Mouse (Mus musculus) lung, postnatal 10 days (tissue): ENCODE results near the gene Siae.
A peak's percentile ranks its signal among the peaks of the same experiment; 100 is the strongest.

Source experiments
- DNase-seq: peaks from one replicate; pipeline ENCODE4 v3.0.0; 2021

The Siae gene

DNA sequence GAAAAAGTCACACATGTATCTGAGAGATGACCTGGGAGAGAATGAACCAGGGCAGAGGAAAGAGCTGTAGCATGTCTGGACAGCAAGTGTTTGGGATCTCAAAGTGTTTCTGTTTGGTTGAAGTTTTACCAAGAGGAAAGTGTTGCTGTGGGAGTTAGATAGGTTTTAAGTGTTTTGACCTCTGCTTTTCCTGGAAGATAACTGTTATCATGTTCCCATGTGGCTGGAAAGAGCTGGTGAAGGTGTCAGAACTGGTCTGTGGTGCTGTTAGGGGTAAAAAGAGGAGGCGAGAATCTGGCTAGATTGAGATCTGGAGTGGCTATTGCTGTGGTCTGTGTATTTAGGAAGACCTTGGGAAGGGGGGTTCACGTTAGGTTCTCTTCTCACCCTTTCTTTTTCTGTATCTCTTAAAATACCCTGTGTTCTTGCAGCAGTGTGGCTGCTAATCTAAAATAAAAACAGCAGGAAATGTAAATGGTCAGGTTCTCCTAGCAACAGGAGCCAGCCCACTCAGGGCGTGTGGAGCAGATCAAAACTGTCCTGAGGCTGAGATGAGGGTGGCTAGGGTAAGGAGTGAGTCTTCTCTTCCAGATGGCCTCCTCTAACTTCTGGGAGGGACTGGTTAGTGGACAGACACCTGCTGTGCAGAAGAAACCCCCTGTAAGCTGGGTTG, 16.8 kb downstream of the Siae start:
- DNase-seq: no peak

DNA sequence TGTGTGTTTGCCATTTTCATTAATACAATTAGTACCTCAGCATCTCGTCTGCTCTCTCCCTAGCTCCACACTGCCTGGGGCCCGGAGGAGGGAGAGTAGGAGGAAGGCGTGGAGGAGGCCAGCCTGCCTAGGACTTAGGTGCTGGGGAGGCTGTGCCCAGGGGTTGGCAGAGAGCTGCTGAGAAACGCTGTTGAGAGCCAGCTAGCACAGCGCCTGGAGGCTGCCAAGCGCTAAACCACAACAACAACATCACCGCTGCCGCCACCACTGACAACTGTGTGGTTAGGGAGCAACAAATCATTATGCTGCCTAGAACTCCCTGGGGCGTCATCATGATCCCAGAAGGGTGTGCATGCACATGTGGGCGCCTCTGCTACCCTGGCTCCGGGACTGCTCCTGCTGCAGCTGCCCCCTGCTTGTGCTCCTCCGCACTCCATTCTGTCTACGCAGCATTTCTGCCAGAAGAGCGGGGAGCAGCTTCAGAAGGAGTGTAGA, 21.0 kb downstream of the Siae start:
- DNase-seq: no peak

DNA sequence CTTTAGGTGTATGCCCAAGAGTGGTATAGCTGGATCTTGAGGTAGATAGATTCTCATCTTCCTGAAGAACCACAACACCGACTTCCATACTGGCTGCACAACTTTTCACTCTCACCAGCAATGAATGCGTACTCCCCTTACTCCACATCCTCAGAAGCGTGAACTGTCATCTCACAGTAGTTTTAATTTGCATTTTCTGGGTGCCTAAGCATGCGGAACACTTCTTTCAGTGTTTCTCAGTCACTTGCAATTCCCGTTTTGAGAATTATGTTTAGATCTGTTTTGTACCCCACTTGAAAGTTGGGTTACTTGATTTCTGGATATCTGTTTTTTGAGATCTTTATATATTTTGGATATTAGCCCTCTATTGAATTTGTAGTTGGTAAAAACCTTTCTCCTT, 28.1 kb downstream of the Siae start:
- no peak for DNase-seq

DNA sequence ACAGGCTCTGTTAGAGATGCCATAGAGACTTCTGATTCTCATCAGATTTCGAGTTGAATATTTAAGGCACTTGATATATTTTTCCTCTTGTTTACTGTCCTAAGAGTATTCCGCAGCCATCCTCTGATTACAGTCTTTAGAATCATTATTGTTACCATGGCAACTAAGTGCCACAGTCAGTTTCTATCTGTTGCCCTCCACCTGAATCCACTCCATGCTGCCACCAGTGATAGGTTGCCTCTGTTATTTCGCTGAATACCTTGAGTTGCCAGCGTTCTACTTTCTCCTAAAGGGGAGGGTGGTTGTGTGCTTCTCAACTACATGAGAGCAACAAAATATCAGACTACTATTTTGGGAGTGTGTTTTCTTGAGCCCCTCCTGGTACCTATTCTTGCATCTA, 31.2 kb downstream of the Siae start:
- DNase-seq: no peak

DNA sequence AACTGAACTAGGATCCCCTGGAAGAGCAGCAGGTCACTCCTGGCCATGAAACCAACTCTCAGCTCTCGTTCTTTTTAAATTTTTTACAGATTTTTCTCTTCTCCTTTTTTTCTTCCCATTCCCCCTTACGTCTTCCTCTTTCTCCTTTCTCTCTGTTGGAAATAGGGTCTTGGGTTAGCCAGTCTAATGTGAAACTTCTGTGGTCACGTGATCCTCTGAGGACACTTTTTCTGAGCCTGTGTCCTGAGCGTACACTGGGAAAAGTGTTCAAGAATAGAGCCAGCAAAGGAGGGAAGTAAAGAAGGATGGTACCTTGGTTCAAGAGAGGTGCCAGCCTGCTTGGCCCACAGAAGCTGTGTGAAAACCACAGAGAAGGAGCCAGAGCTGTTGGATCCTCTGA, 34.9 kb downstream of the Siae start:
- no peak for DNase-seq

DNA sequence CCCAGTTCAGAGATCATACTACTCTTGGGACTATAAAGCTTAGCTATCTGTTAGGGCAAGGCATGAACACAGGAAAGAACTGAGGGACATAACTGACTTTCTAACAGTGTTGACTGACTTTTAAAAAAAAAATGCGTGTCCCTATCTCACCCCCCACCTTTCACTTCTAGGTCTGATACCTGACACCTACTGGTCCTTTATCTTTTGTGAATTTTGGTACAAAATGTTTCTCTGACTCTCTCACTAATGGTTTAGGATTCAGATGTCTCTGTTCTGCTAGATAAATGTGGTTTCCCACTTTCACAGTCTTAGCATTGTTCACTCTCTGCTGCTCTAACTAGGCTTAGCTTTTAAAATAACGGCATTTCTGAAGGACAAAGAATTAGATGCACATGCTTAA, 36.5 kb downstream of the Siae start:
- no peak for DNase-seq

DNA sequence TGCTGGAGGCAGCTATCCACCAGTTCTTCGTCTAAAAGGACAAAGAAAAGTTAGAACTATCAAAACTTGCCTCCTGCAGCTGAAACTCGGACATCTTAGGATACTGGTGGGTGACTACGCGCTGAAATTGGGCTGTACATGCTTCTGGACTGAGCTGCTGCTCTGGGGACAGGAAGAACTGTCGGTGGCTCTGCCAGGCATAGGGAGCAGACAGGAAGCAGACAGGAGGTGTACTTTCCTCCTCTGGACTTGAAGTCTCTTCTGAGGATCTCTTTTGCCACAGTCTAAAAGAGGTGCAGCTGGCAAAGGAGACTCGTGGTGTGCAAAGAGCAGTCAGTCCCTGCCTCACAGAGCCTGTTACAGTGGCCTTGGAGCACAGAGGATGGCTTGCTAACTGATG, 37.1 kb downstream of the Siae start:
- no peak for DNase-seq

DNA sequence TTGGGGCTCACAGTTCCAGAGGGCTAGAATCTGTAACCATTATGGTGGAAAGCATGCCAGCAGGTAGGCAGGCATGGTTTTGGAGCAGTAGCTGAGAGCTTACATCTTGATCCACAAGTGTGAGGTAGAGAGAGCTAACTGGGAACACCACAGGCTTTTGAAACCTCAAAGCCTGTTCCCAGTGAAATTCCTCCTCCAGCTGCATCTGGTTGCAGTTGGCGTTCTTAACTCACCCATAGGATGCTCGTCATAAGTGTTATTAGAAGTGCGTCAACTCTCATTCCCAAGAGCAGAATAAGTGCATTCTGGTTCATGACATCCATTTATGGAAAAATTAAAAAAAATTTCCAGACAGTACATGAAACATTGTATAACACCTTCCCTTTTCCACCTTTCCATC, 38.2 kb downstream of the Siae start:
- no peak for DNase-seq

DNA sequence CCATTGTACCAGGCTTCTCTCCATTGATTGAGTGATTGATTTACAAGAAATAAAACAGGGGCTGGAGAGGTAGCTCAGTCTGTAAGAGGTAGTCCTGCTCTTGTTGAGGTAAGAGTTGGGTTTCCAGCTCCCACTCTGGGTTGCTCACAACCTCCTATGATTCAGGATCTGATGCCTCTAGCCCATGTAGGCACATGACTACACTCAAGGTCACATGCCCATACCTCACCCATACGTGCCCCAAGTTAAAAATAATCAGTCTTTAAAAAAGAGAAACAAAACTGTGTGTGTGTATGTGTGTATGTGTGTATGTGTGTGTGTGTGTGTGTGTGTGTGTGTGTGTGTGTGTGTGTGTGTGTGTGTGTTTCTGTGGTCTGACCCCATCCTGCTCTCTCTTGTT, 40.1 kb downstream of the Siae start:
- DNase-seq: no peak

DNA sequence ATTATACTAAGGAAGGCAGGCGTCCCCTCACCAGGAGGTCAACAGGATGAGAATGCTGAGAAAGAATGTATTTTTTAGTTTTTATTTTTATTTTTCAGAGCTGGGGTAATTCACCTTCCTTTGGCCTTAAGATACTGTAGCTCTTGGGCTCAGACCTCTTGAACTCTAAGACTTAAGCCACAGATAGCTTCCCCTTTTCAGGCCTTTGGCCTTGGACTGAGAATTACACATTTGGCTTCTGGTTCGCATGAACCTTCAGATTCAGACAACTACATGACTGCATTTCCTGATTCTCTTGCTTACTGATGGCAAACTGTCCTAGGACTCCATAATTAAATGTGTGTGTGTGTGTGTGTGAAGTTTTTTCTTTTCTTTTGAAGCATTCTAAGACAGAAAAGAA, 43.1 kb downstream of the Siae start:
- DNase-seq: no peak

DNA sequence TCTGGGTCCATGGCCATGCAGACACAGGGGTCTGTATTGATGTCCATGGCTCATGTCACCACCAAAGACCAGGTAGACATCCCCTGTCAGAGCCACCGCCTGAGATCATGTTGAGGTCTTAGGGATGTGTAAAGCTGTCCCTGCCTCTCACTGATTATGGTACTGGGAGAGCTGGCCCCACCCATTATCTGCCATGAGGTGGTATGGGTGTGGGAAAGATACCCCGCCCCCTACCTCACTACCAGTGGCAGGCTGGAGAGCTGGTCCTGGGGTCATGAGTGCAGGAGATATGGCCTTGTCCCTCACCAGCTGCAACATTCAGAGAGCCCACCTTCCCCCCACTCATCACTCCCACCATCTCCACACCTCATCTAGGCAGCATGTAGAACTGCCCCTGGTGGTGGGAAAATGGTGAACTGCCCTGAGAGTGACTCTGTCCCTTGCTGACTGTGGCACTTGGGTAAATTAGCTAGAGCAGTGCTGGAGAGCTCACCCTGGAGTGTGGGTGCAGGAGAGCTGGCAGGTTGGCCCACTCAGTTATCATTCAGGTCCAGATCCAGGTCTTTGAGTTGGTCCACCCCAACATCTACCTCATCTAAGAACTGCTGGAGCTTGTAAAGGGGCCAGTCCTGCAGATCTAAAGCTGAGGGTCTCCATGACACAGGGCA, 45.2 kb downstream of the Siae start:
- DNase-seq: no peak

DNA sequence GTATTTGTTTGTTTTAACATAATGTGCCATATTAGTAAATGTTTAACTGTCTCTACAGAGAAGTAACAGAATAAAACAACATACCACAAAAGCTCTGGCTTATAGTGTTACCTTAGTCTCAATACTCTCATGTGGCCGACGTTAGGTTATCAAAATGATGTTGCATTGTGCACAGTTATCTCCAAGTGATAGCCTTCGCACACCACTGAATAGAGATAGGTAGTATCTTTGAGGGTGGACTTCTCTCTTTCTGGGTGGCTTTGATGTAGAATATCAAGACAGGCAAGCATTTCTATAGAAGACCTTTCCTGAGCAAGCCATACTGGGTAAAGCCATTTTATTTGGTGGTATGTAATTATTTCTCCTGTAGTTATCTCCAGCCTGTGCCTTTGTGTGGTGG, 49.6 kb downstream of the Siae start:
- DNase-seq: no peak

DNA sequence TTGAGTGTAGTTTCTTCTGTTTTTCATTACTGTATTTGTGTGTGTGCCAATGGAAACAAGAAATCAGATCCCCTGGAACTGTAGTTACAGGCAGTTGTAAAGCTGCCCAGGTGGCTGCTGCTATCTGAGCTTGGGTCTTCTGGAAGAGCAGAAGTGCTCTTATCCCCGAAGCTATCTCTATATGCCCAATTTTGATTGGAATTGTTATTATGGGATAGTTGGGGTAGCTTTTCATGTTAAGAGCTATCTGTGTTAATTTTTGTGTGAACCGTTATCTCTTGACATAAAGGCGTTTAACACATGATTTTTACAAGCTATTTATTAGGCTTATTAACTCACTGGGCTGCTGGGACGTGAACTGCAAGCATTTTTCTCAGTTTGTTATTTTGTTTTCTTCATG, 54.1 kb downstream of the Siae start:
- no peak for DNase-seq

DNA sequence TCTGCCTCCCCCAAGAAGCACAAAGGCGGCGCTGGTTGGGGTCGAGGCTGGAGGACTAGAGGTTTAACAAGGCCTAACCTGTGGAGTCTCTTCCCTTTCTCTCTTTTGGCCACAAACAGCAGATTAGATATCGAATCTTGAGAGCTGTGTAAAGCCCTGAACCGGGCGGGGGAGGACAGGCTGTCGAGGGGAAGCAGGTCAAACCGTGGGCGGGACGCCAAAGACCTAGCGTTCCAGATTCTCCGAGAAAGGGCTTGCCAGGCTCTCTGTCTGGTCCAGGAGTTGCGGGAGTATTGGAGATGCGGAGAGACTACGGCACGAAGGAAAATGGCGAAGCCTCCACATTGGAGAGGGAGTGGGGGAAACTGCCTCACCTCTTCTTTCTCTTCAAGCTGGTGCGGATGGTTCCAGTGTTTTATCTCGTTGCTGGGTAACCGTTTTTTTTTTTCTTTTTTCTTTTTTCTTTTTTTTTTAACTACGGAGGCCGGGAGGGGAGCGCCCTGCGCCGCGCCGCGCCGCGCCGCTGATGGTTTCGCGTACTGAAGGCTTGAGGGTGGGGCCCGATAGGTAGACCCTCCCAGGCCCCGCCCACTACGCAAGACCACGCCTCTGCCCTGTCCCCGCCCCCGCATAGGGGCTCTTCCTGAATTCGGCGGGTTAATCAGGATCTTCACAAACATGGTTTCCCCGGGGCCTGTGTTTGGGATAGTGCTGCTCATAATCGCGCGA, 57.8 kb downstream of the Siae start, which contains the start of gene Spa17:
Spa17 (minus strand) TSS at position 541 of the 729 bp plus-strand sequence.
- peak; percentile 92 for DNase-seq

DNA sequence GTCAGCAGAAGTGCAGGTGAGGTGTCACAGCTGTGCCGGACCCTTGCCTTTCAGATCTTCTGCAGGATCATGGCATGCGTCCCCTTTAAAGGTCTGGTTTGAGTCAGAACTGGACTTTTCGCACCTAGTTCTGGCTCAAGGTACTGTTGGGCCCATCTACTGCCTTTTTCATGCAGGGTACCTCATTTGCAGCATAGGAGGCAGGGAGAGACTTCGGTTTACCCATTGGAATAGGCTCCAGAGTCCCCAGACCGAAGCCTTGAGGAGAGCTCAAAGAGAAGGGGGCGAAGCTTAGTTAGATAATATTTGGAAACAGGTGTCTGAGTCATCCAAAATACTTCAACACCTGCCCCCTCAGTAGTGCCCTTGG, 58.4 kb downstream of the Siae start:
- DNase-seq: no peak

DNA sequence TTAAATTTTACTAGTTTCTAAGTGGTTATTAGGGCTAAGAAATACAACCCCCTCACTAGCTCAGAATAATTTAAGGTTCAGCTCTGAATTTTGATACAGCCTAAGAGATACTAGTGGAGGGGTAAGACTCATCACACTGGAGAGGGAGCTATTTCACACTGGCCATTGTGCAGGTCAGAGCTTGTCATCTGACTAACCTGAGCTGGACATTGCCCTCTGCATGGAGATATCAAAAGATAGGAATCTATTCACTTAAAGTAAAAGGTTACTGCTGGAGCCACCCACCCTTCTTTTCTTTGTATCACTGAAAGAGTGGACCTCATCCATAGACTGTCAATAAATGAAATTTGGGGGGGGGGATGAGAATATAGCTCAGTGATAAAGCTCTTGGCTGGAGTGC, 58.8 kb downstream of the Siae start:
- DNase-seq: no peak

DNA sequence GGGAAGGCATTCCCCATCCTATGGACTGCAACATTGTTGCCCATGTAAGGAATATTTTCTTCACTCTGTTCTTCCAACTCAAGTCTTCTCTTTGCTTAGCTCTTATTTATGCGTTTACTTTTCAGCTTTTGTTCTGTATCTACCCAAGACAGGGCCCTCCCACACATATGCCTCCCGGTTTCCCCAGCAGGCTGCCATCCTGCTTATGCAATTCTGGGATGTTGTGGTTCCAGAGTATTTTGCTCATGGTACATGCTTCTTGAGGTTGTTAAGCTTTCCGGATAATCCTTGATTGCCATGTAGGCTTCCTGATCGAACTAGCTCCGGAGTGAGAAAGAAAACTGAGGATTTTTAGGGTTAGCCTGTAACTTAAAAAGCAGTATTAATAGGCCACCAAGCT, 59.7 kb downstream of the Siae start:
- DNase-seq: no peak

DNA sequence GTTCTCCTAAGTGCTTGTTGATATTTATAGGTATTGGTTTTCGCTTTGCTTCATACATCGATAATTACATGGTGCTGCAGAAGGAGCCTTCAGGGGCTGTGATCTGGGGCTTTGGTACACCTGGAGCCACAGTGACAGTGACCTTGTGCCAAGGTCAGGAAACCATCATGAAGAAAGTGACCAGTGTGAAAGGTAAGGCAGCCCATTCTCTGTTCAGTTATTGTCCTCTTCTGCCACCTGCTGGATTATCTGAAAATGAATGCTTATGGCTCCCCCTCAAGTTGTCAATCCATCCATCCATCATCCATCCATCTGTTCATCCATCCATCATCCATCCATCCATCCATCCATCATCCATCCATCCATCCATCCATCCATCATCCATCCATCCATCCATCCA, 61.3 kb downstream of the Siae start:
- DNase-seq: peak; percentile 49

DNA sequence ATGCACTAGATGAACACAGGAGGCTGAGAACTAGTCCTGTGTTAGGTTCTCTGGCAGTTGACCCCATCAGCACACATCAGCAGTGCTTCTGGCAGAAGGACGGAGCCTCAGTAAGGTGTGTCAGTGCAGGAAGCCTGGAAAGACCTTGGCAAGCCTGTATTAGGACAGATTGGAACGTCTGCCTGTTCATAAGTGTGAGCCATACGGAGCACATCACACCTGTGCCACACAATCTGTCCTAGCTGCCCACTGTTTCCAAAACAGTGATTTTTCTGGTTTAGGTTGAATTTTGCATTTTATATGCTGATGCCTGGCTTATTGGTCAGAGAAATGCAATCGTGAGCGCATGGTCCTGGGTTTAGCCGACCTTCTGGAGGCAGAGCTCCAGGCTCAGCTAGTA, 65.8 kb downstream of the Siae start:
- no peak for DNase-seq

DNA sequence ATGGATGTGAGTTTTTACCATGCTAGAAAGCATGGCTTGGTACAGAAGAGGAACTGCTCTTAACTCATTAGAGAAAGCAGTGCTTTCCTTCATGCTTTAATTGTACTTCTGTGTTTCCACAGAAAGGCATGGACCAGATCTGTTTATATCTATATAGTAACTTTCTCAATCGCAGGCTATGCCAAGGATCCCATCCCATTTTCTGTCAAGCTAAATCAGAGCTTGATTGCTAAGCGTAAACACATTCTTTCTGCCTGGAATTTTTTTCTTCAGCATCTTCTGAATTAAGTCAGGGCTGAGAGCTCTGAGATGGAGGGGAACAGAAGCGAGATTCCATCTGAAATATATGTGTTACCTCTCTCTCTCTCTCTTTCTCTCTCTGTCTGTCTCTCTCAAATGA, 68.5 kb downstream of the Siae start:
- DNase-seq: no peak

DNA sequence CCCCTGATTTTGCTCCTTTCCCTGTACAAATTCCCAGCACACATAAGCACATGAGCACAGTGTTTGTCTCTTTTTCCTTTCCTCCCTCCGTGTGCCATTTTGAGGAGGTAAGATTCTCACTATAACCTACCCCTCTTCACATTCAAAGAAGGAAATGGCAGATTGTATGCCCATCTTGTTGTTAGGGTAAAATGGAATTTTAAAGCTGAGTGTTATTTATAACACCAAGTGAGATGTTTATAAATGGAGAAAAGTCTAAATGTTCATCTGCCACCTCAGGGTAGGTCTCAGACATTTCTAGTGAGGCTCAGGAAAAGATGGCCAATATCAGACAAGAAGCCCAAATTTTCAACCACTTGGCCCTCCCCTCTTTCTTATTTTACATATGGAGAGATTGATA, 69.0 kb downstream of the Siae start:
- no peak for DNase-seq

DNA sequence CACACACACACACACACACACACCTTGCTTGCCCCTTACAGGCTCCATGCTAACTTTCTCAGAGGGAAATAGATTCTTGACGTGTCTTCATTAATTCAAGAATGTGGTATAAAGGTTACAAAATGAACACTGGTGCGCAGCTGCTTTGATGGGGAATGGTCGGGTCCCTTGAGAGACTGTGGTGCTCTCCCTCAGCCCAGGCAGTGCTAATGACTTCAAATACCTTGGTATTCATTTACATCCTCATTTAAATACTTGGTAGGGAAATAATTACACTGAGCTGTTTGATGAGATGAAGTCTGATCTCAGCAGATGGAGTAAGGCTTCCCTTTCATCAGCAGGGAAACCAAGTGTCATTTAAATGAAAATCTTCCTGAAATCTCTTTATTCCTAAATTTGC, 69.6 kb downstream of the Siae start:
- DNase-seq: no peak

DNA sequence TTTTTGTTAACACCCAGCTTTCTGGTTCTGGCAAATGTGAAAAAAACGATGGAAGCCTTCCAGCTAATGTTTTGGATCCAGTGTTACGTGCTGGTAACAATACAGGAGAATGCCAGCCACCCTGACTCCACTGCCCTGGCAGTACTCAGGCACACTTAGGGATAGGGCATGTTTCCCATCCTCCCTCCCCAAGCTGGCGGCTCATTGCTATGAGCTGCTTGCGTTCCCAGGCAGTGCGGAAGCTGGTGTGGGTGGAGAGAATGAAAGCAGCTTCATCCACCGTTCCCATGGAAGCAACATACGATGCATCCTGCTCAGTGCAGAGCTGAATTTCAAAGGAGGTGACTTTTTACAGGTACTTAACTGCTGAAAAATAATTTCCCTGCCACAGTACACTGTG, 70.1 kb downstream of the Siae start:
- peak; percentile 32 for DNase-seq

DNA sequence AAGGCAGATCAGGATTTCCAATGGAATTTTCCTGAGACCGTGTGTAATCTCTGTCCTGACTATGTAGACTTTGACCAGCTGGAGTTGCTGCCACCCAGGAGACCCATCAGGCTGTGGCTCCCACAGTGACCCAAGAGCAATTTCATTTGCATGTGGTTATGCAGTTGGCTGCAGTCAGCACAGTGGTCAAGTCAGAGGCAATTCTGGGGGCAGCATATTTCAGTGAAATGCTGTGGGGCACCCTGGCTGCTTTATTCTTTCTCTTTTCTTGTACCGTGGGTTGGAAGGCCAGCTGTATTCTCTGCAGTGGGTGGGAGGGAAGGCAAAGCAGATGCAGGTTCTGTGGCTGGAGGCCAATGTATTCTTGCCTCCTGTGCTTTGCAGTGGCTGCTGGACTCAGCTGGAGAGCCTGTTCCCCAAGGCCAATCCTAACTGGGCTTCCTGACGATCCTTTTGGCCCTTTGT, 70.6 kb downstream of the Siae start:
- peak; percentile 25 for DNase-seq
